Mouse (Mus musculus): Measurements from ENCODE around the gene Ano1.
A peak's percentile ranks its signal among the peaks of the same experiment; 100 is the strongest.

Ano1 gene

GRCm38 (mm10) chr7:144634450-144634849 lies 117.3 kb downstream of the Ano1 start:
- no peak for DNase-seq

GRCm38 (mm10) chr7:144632321-144632720 lies 119.5 kb downstream of the Ano1 start:
- DNase-seq: no peak

GRCm38 (mm10) chr7:144630622-144631021 lies 121.2 kb downstream of the Ano1 start:
- DNase-seq: no peak

GRCm38 (mm10) chr7:144628334-144628915 lies 123.3 kb downstream of the Ano1 start:
- DNase-seq: no peak

GRCm38 (mm10) chr7:144627606-144628333 lies 124.0 kb downstream of the Ano1 start:
- no peak for DNase-seq

GRCm38 (mm10) chr7:144626042-144626441 lies 125.7 kb downstream of the Ano1 start:
- no peak for DNase-seq

- no peak for DNase-seq
Observed at GRCm38 (mm10) chr7:144620721-144621681, 130.8 kb downstream of the Ano1 start.

GRCm38 (mm10) chr7:144620315-144620714 lies 131.5 kb downstream of the Ano1 start:
- no peak for DNase-seq

- DNase-seq: no peak
Observed at GRCm38 (mm10) chr7:144615343-144615742, 136.4 kb downstream of the Ano1 start.

GRCm38 (mm10) chr7:144612829-144613228 lies 138.9 kb downstream of the Ano1 start:
- DNase-seq: no peak

- no peak for DNase-seq
Observed at GRCm38 (mm10) chr7:144612351-144612750, 139.4 kb downstream of the Ano1 start.

- no peak for DNase-seq
Observed at GRCm38 (mm10) chr7:144611595-144611994, 140.2 kb downstream of the Ano1 start.

GRCm38 (mm10) chr7:144609568-144609967 lies 142.2 kb downstream of the Ano1 start:
- no peak for DNase-seq

GRCm38 (mm10) chr7:144607862-144608261 lies 143.9 kb downstream of the Ano1 start:
- DNase-seq: no peak

GRCm38 (mm10) chr7:144604735-144605134 lies 147.0 kb downstream of the Ano1 start:
- no peak for DNase-seq

GRCm38 (mm10) chr7:144604291-144604690 lies 147.5 kb downstream of the Ano1 start:
- DNase-seq: no peak

GRCm38 (mm10) chr7:144600333-144600900 lies 151.4 kb downstream of the Ano1 start:
- DNase-seq: no peak

- no peak for DNase-seq
Observed at GRCm38 (mm10) chr7:144589508-144589907, 162.3 kb downstream of the Ano1 start.

GRCm38 (mm10) chr7:144587291-144587690 lies 164.5 kb downstream of the Ano1 start:
- peak; percentile 30 for DNase-seq

- peak; percentile 72 for DNase-seq
Observed at GRCm38 (mm10) chr7:144585648-144586047, 166.1 kb downstream of the Ano1 start.

- peak; percentile 63 for DNase-seq
Observed at GRCm38 (mm10) chr7:144583619-144584018, 168.2 kb downstream of the Ano1 start.

GRCm38 (mm10) chr7:144582284-144582980 lies 169.3 kb downstream of the Ano1 start, which contains the start of gene Fadd:
Fadd (minus strand) TSS chr7:144582463.
- DNase-seq: peak; percentile 90
